Mouse (Mus musculus) bone marrow, adult 2 months (tissue): ENCODE data around the gene Defb20.

Source experiments
- CTCF ChIP-seq: fragments of 200-500 bp; IDR thresholded peaks from 2 replicates; pipeline ENCODE4 v1.5.1; 2011; ENCODE audit warnings: low read length, control low read depth; ENCODE audit not compliant: control insufficient read depth, insufficient read depth
- POLR2A ChIP-seq: fragments of 200-500 bp; IDR thresholded peaks from 2 replicates; pipeline ENCODE4 v1.6.1; 2011; ENCODE audit warnings: low read depth, mild to moderate bottlenecking, control low read depth, low read length, borderline replicate concordance; ENCODE audit not compliant: control insufficient read depth

- TF ChIP-seq POLR2A: no peak
- TF ChIP-seq CTCF: no peak
These were observed 41.1 kb downstream of the Defb20 start, which contains the start of gene Defb28 for GRCm38 (mm10) chr2:152517981-152518380.
